Mouse (Mus musculus) adrenal gland, postnatal 36 days (tissue): ENCODE data around the gene Hcrt. TPM values are rescaled to one million over a fixed set of nuclear protein-coding genes. Genes with fewer than 3 reads are reported as not detected.

Experiments
- DNase-seq, 2 experiments: peaks; one replicate each; pipeline ENCODE4 v3.0.0; 2021; ENCODE audit warnings: mixed read lengths in 1 of 2
- total RNA-seq, 2 experiments: library from RNA; stranded (reverse); gene quantifications; 2 replicates each; pipeline ENCODE4 v1.2.3; 2021

The Hcrt gene
- total RNA-seq, 2 experiments from 2014 or later, result not detected

GRCm38 (mm10) chr11:100711783-100712615, 50.7 kb downstream of the Hcrt start, which contains the start of gene Kat2a:
Gene Kat2a (minus strand): TSS chr11:100712465.
- DNase-seq, result peak; percentile 91 to 95

Other genes starting within 250 kb of the Hcrt start
- gene Acly, start 234.9 kb downstream of the Hcrt start, total RNA-seq, result 1,000 to 10,000 TPM; 1,688 to 2,194 TPM
- gene Ttc25, start 217.3 kb downstream of the Hcrt start, total RNA-seq, result 1 to 10 TPM; 5.6 to 7.7 TPM
- gene Cnp, start 188.0 kb downstream of the Hcrt start, total RNA-seq, result 10 to 100 TPM; 46.5 to 60.7 TPM
- 10 to 100 TPM; 32.9 to 43.6 TPM for gene Nkiras2, start 143.7 kb downstream of the Hcrt start, total RNA-seq
- gene Dnajc7, start 142.8 kb downstream of the Hcrt start, total RNA-seq, result 100 to 1,000 TPM; 207 to 222 TPM
- gene Zfp385c, start 70.5 kb downstream of the Hcrt start, total RNA-seq, result under 1 TPM; 0.13 to 0.43 TPM
- gene Dhx58, start 58.7 kb downstream of the Hcrt start, total RNA-seq, result 10 to 100 TPM; 39.5 to 60.6 TPM
- 10 to 100 TPM; 44.5 to 45.5 TPM for gene Kat2a, start 50.5 kb downstream of the Hcrt start, total RNA-seq
- gene Hspb9, start 49.1 kb downstream of the Hcrt start, total RNA-seq, result not detected
- 100 to 1,000 TPM; 172 to 187 TPM for gene Rab5c, start 24.7 kb downstream of the Hcrt start, total RNA-seq
- gene Kcnh4, start 3.0 kb downstream of the Hcrt start, total RNA-seq, result under 1 TPM; 0.10 to 0.13 TPM
- 10 to 100 TPM; 18.8 to 25.8 TPM for gene Ghdc, start 8.0 kb upstream of the Hcrt start, total RNA-seq
- gene Stat5b, start 87.8 kb upstream of the Hcrt start, total RNA-seq, result 100 to 1,000 TPM in 1 of 2 experiments, 10 to 100 TPM in 1; 58.3 to 111 TPM
- 10 to 100 TPM; 26.3 to 39.8 TPM for gene Stat5a, start 96.4 kb upstream of the Hcrt start, total RNA-seq
- gene Stat3, start 176.6 kb upstream of the Hcrt start, total RNA-seq, result 100 to 1,000 TPM in 1 of 2 experiments, 10 to 100 TPM in 1; 74.2 to 109 TPM
- gene Cavin1, start 208.0 kb upstream of the Hcrt start, total RNA-seq, result 100 to 1,000 TPM; 307 to 340 TPM
- gene Atp6v0a1, start 246.5 kb upstream of the Hcrt start, total RNA-seq, result 100 to 1,000 TPM; 122 to 148 TPM